Mouse (Mus musculus): ENCODE data around the gene Ttc21a.
A peak's percentile ranks its signal among the peaks of the same experiment; 100 is the strongest.

Gene Ttc21a

DNA sequence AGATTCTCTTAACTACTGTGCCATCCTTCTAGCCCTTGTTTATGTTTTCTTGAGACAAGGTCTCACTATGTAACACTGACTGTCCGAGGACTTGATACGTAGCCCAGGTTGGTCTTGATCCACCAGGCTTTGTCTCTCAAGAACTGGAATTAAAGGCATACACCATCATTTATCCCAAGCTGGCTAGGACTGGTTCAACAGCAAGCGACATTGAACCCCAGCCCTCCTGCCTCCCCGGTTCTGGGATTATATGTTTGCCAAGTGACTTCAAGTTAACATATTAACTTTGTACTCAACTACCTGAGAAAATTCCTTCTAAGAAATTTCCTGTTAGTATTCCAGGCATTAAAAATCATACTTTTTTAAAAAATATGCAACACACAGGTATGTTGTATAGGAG is 37.9 kb downstream of the Ttc21a start:
- no peak for DNase-seq (ENCODE audit: low read depth, low spot score)

DNA sequence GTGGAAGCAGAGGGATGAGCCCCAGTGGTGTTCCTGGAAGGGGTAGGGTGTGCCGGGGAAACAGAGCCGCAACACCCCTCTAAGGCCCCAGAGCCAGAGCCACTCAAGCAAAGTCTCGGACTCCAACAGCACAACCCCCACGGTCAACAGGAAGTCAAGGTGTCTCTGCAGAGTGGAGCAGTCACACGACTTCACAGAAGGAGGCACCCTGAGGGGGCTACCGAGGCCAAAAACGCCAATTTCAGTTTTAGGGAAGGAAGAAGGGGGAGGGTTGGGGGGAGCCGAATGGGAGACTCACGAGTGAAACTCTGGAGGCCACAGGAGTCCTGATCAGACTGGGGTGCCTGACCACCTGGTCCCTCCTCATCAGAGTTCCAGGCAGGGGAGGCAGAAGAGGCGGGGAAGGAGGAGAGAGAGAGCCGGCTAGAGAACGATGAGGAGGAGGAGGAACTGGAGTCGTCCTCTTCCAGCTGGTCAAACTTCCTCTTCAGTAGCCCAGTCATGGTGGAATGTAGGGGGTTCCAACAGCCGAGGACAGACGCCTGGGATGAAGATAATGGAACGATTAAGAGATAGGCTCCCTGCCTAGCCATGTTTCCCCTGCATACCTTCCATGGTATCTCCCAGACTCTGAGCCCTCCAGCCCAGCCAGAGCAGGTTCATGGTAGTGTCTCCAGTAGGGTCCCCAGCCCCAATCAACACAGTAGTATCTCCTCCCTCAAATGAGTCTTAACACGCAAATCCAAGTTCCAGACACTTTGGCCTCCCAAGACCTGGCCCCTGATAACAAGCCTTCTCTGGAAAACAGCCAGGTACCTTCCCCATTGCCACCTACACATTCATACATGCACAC is 39.5 kb downstream of the Ttc21a start:
- no peak for DNase-seq (ENCODE audit: low read depth, low spot score)

DNA sequence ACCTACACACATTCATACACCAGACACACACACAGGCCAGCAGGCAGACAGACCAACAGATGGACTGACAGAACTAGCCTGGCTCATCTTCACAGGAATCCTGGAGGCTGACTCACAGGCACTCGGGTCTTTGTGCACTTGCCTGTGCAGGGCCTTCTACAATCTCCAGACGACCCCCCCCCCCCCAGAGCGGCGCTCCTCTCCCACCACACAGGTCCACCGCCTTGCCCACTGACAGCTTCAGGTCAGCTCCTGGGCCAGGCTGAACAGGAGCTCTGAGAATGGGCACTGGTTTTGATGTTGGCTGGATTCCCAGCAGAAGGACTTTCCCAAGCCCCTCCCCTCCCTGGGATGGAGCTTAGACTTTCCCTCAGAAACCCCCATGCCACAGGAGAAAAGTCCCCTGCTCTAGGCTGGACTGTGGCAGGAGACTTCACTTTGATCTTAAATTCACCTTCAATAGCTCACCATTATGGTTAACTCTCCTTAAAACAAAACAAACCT is 40.2 kb downstream of the Ttc21a start:
- no peak for DNase-seq (ENCODE audit: low read depth, low spot score)

DNA sequence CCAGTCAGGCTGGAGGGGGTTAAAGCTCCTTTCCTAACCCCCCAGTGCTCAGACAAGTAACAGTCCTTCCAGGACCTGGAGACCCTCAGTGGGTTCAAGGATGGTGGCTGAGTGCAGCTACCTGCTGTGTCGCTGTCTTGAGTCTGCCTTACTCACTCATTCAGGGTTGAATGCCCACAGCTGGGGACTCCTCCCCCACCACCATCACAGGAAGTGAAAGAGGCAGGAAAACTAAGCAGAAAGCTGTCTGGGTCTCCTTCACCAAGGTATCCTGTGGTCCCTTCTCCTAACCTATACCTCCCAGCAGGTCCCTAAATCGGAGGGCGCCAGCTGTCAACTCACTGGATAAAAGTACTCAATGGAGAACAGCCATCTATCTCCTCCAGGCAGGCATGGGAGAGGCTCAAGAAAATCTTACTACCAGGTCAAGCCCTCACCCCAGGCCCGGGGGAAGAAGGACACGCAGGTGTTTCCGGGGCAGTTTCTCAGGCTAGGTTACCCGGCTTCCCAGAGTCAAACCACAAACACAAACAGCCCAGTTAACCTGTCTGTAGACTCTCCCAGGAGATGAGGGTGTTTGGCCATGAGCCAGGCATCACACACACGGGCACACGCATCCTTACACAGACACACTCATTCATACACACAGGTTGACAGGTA is 40.9 kb downstream of the Ttc21a start:
- no peak for DNase-seq (ENCODE audit: low read depth, low spot score)

DNA sequence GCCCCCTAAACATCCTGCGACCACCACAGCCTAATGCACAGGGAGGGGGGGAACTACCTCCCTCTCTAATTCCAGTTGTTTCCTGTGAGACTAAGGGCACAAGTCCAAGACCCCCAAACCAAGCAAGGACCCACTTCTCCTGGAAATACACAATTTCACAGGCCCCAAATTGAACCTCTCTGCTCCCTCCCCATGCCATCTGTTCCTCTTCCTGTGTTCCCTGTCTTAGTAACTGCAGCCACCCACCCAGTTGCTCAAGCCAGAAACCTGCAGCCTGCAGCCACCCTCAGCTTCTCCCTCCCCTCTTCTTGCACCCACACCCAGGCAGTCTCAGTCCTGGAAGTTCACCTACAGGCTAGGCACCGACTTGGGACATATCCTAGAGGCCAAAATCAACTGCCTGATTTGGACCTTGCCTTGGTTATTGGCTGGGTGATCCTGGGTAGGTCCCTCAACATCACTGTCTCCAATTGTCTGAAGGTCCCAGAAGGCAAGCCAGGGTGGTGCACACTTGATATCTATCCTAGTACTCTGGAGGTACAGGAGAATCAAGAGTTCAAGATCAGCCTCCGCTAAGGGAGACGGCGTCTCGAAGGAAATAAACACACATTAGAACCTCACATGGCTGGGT is 41.5 kb downstream of the Ttc21a start:
- DNase-seq (ENCODE audit: low read depth, low spot score), result no peak

DNA sequence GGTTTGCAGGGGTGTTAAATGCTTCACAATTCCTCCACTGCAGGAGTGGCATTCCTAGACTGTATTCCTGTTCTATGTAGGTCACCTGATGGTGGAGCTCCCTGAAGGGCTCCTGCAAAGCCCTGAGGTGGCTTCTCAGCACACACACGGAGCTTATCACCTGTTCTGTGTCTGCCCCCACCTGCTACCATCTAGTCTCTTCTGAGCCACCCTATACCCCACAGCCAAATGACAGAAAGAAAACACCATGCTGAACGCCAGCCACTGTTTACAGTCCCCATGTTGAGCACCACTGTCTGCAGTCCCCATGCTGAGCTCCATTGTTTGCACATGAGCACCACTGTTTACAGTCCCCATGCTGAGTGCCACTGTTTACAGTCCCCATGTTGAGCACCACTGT is 42.3 kb downstream of the Ttc21a start:
- no peak for DNase-seq (ENCODE audit: low read depth, low spot score)

DNA sequence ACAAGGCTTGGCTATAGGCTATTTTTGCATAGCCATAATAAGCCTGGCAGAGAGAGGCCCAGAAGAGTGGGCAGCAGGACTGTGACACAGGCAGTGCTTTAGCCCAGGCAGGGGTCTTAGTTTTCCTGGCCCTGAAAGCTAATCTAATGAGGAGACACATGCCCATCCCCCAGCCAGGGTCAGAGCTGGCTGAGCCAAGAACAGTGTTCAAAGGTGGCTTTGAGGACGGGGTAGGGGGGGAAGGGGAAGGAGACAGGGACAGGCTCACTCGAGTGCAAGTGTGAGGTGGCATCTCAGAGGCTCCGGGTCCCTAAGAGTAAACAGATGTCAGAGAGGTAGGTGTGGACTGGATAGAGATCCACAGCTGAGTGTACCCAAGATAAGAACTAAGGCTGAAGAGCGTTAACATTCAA is 43.4 kb downstream of the Ttc21a start:
- DNase-seq (ENCODE audit: low read depth, low spot score), result no peak

DNA sequence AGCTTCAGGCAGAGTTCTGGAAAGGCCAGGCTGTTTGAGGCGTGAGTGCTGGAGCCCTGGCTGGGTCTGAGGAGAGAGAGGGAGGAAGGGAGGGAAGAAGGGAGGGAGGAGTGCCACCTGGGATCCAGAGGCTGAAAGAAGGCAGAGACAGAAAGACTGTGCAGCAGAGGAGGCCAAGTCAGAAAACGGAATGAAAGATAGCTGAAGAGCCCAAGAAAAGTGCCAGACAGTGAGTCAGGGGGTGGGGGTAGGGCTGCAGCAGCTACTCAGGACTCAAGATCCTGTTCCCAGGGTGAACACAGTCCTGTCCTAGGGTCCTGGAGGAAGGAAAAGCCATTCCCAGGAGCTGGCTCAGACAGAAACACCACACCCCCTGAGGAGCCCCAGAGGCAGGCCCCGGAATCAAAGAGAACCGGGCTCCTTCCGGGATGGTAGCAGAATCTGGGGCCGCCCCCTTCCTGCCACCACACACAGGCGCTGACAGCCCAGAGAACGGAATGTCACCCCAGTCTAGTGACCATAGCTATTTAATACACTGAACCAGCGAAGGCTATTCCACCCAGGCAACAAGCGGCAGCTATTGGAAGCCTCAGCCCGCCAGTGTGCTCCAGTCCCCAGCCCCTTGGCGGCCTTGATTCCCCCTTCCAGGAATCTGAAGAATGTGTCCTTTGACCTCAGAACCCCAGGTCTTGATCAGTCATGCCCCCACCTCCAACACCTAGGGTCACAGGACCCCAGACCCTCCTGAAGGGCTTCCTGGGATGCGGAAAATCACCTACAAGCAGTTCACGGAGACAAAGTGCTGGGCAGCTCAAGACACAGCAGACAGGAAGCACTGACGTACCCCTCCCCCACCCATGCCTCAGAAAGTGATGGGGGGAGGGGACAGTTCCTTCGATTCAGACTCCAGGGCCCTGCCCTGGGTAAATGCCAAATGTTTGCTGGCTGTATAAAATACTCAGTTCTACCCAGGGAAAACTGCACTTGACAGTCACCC is 44.1 kb downstream of the Ttc21a start:
- no peak for DNase-seq (ENCODE audit: low read depth, low spot score)

DNA sequence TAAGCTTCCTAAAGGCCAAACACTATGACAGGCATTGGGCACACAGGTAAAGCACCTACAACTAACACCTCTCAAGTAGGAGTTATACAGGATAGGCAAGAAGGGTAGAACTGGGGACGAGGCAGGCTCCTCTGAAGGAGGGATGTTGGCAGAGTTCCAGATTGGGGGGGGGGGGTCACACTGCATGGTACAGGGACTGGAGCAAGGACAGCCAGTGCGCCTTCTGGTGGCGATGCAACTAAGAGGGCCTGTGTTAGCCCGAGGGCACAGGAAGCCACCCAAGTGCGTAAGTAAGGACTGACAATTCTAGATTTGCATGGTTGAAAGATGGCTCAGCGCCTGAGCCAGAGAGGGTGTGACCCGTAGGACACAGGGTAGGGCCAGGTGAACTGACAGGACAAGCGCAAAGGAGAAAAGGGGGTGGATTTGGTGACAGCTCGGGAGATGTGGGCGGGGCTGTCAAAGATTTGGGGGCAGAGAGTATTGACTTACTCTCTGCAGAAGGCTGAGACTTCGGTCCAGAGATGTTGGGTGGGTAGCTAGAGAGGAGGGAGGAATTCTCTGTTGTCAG is 44.9 kb downstream of the Ttc21a start:
- no peak for DNase-seq (ENCODE audit: low read depth, low spot score)

DNA sequence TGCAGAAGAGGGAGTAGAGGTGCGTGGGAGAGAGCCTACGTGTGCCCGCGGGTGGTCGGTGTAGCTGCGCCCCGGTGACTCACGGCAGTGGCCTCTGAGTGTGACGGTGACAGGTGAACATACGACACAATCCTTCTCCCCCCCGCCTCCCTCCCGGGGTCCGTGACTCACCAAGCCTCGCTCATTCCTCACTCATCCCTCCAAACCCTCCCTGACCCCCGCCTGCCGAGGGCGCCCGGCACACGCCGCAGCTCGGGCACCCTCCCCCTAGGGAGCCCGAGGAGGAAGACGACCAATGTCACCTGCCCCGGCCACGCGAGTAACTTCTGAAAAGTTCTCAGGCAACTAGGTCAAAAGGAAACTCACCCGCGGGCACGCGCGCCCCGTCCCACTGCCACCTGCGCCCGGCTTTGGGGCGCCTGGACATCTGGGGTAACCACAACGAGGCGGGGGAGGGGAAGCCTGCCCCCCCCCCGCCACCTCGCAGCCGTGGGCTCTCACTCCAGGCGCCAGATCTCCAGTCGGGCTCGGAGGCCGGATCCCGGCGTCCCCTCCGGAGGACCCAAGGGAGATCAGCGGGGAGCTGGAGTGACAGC is 45.6 kb downstream of the Ttc21a start:
- DNase-seq (ENCODE audit: low read depth, low spot score), result no peak

DNA sequence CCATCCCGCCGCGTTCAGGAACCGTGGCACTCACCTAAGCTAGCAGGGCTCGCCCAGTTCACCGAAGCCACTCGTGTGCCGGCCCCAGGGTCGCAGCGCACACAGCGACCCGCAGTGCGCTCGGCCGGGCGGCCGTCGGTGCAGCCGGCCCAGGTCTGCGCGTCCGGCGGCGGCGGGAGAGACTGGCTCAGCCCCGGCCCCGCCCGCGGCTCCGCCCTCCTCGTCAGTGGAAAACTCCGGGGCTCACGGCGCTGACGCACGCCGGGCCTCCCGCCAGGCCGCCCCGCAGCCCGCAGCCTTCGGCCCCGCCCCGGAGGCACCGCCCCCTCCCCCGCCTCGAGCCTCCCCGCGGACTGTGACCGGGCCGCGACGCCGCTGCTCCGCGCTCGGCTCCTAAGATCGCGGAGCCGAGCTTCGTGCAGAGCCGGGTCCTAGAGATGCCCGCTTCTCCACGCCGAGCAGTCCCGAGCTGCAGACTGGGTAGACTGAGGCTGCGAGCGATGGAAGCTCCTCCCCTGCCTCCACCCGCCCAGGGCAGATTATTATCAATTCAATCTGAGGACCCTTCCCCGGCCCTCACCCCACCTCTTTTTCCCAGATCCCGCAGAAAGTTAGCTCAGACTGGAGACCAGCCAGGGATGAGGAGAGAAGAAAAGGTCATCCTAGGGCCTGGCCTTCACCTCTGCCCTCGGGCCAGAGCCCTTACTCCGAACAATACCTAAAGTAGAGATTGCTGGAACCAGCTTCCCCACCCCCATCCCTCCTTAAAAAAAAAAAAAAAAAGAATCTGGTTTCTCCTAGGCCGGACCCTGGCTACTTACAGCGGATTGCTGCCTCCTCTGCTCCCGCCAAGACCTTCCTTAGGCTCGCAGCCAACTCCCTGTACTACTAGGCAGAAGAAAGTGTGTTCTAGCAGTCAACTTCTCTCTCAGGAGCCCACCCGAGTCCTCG is 46.5 kb downstream of the Ttc21a start:
- DNase-seq (ENCODE audit: low read depth, low spot score), result peak; percentile 16

DNA sequence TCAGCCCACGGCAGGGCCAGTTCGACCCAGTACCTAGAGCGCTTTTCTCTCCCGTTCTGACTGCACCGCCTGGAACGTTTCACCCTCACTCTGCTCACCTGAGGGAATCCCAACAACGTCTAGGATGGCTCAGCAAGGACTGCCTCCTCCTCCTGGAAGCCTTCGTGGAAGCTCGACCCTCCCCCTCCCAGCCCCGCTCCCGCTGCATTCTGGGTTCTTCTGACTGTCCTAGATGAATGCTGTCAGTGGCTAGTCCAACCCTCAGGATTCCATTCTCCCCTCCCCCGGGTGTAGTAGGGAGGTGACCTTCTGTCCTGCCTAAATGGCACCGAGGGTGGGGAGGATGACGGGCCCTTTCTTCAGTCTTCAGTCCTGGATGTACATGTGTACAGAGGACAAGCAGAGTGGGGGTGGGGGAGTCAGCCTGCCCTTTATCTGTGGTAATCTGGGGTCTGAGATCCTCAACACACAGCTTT is 47.2 kb downstream of the Ttc21a start, which contains the start of gene Csrnp1:
Gene Csrnp1 (minus strand): TSS at position 123 of the 476 bp plus-strand sequence.
- no peak for DNase-seq (ENCODE audit: low read depth, low spot score)

DNA sequence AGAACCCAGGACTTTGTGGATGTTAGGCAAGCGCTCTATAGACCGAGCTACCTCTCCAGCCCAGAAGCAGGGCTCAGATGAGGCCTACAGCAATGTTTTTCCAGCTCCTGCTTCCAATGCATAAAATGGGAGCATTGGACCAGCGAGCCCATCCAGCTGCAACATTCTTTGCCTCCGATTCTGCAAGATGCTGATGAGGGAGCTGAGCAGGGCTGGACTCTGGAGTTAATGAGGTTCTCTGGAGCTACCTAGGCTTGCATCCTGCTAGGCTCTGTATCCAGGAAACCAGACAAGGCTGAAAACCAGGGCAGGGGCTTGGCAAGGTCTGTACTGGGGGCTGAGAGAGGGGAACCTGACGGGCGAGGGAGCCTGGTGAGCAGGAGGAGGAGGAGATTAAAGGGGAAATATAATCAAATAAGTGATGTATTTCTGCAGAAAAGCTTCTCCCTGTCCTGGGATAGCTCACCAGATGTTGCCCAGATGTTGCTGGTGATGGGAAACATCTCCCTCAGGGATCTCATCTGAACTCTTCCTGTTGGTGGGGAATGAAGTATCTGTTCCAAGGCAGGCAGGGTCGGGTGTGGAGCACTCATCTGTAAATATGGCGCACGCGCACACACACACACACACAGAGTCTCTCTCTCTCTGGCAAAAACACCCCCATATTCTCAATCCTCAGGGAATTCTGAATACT is 48.6 kb downstream of the Ttc21a start:
- no peak for DNase-seq (ENCODE audit: low read depth, low spot score)

DNA sequence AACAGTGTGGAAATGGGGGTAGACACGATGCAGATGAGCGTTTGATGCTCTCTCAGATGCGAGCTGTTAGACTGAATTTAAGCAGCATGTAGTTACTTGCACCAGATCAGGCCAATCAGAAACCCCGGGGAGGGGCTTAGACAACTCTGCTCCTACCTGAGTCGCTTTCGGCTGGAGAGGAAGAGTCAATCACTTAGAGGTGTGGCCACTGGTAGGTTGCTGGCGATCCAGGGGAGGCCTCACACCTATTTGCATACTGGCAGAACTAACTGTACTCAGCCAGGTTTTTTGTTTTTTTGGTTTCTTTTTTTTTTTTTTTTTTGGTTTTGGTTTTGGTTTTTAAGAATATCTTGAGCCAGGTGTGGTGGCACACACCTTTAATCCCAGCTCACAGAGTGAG is 50.9 kb downstream of the Ttc21a start:
- DNase-seq (ENCODE audit: low read depth, low spot score), result no peak

DNA sequence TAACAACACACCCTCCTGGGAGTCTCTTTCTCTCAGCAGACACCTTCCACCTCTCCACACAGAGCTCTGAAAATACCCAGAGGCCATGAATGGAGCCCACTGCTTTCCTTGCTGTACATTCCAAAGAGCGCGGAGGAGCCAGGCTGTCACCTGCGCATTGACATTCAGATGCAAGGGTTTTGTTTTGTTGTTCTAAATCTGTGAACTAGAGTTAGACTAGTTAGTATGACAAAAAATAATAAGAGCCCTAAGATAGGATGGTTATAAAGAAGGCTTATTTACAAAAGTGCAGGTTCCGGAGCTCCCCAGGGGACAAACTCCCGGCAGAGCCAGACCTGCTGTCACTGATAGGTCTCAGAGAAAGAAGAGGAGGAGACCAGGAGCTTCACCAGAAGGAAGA is 53.9 kb downstream of the Ttc21a start:
- DNase-seq (ENCODE audit: low read depth, low spot score), result no peak

DNA sequence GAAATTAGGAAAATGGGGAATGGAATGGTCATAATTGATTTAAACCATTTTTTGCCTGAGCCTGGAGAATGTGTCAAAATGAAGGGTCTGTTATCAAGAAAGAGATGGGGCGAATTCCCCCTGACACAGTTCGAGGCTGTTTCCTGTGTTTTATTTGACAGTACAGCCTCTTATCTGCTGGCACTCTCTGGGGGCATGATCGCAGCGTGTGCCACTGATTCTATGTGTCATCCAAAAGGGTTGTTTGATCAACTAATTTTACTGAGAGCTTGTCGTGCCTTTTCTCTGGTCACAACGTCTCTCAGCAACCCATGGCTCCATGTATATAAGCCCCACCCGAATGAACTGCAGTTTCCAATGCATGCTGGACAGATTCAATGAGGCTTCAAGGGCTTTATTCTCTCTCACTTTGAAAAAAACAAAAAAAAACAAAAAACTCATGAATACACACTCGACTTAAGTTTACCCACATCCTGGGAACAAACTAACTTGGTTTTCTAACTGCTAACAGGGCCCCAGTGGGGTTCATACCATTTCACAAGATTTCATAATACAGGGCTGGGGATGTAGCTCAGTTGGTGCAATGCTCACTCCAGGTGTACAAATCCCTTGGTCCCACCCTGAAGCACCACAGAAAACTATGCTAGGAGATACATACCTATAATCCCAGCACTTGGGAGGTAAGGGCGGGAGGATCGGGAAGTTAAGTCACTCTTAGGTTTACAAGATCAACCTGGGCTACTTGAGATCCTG is 55.9 kb downstream of the Ttc21a start:
- no peak for DNase-seq (ENCODE audit: low read depth, low spot score)

DNA sequence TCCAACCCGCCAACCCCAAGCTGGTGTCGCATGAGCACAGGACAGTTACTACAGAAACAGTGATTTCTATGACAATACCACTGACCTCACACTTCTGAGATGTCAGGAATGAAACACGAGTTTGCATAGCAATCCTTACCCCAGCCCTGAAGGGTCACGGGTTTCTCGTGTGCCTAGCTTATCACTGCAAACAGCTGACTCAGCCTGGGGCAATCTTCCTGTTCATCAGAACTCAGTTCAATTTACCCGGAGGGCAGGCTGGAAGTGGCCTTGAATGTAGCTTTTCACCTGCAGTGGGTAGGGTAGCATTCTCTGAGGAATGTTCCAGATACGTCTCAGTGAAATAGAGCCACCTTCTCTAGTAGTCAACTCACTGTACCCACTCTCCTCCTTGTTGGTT is 56.8 kb downstream of the Ttc21a start:
- no peak for DNase-seq (ENCODE audit: low read depth, low spot score)

DNA sequence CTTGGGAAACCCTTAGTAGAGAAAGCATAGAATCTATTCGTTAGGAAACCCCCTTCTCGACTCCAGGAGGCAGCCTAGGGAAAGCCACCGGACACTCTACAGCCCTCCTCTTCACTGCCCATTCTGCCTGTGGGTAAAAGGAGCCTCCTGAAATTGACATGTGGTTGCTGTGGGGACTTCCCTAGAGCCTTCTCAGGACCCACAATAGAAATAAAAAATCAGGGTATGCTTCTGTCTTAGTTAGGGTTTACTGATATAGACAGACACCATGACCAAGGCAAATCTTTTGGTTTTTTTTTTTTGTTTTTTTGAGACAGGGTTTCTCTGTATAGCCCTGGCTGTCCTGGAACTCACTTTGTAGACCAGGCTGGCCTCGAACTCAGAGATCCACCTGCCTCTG is 58.7 kb downstream of the Ttc21a start:
- DNase-seq (ENCODE audit: low read depth, low spot score), result no peak
